In the genomic region with DNA sequence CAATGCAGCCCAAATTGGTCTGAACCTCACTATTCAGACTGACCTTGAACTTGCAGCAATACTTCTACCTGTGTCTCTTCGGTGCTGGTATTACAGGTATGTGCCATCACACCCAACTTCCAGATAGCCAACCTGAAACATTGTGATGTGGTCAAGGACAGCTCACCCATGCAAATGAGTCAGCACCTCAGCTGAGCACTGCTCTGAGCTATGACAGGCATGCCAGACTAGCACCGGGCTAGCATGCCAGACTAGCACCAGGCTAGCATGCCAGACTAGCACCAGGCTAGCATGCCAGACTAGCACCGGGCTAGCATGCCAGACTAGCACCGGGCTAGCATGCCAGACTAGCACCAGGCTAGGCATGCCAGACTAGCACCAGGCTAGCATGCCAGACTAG, we compare ENCODE assay signal across 8 mouse cellular contexts. TPM values are rescaled to one million over a fixed set of nuclear protein-coding genes. Genes with fewer than 3 reads are reported as not detected.
DNase-seq lines count a peak whose midpoint lies in the region; ATAC-seq lines count a peak whose summit lies in the region.
"Not testable (repeated sequence)": the region's sequence is repeated elsewhere in the genome, so short reads cannot be mapped to it uniquely, and the experiment has no call there.

No protein-coding gene starts in this region.

- ATAC-seq in activated CD4-positive, CD25-positive, alpha-beta regulatory T cell, adult 4 months: peak; percentile 10
- ATAC-seq in forebrain, embryonic 11.5 days (replicated peaks; ENCODE audit: low FRiP score): peak; percentile 31; the same call in 1 of the 2 replicates
- ATAC-seq in heart, embryonic 16.5 days (replicated peaks; ENCODE audit: extremely low read depth, insufficient read depth, low FRiP score): 0 out of 2 replicates have a peak, but pooled peaks have one; percentile 5
- ATAC-seq in intestine, embryonic 16.5 days: peak; percentile 33; the same call in 1 of the 2 replicates
- peak; percentile 7; the same call in 1 of the 2 replicates for ATAC-seq in limb, embryonic 15.5 days (ENCODE audit: insufficient number of reproducible peaks, low FRiP score, low TSS enrichment, low read depth)
- ATAC-seq in neural tube, embryonic 14.5 days (ENCODE audit: low read depth): 0 out of 2 replicates have a peak, but pooled peaks have one; percentile 36

- not testable (repeated sequence) for H3K9ac ChIP-seq in forebrain, embryonic 11.5 days (ENCODE audit: low read length); heart, embryonic 16.5 days (ENCODE audit: low read length); intestine, embryonic 16.5 days (ENCODE audit: low read depth, low read length); limb, embryonic 15.5 days; neural tube, embryonic 14.5 days (replicated peaks; ENCODE audit: low read depth, low read length)

- H3K9me3 ChIP-seq in forebrain, embryonic 11.5 days (ENCODE audit: control insufficient read depth, low read length); heart, embryonic 16.5 days (replicated peaks; ENCODE audit: control insufficient read depth, low read length); intestine, embryonic 16.5 days (ENCODE audit: control insufficient read depth, low read length): not testable (repeated sequence)
- H3K9me3 ChIP-seq in limb, embryonic 15.5 days: peaks cover 16% of the 10 kb centered on the region
- H3K9me3 ChIP-seq in neural tube, embryonic 14.5 days (ENCODE audit: control insufficient read depth, low read length): peaks cover 10% of the 10 kb centered on the region; the same call in 1 of the 2 replicates

- DNase-seq in forebrain, embryonic 11.5 days (ENCODE audit: low spot score): peak; percentile 50
- DNase-seq in lung, postnatal 25 days (ENCODE audit: low spot score): peak; percentile 34
- DNase-seq in urinary bladder, postnatal 10 days (ENCODE audit: low spot score): peak; percentile 67

- H3K36me3 ChIP-seq in forebrain, embryonic 11.5 days (ENCODE audit: control insufficient read depth, insufficient read depth, low read length); heart, embryonic 16.5 days (ENCODE audit: control insufficient read depth, insufficient read depth); intestine, embryonic 16.5 days (ENCODE audit: control insufficient read depth, insufficient read depth, low read length); limb, embryonic 15.5 days; neural tube, embryonic 14.5 days (ENCODE audit: control insufficient read depth, insufficient read depth, low read length): not testable (repeated sequence)

- H3K27me3 ChIP-seq in forebrain, embryonic 11.5 days (ENCODE audit: control insufficient read depth, insufficient read depth, low read length); heart, embryonic 16.5 days (ENCODE audit: control insufficient read depth, insufficient read depth, low read length); intestine, embryonic 16.5 days (replicated peaks; ENCODE audit: control insufficient read depth, insufficient read depth, low read length); limb, embryonic 15.5 days; neural tube, embryonic 14.5 days (ENCODE audit: control insufficient read depth, insufficient read depth, low read length): not testable (repeated sequence)

- not testable (repeated sequence) for H3K4me2 ChIP-seq in forebrain, embryonic 11.5 days (ENCODE audit: low read depth, low read length, severe bottlenecking); heart, embryonic 16.5 days (ENCODE audit: low read depth, low read length); intestine, embryonic 16.5 days (ENCODE audit: low read depth, low read length); limb, embryonic 15.5 days; neural tube, embryonic 14.5 days (ENCODE audit: low read depth, low read length)

- H3K27ac ChIP-seq in forebrain, embryonic 11.5 days (ENCODE audit: low read depth, low read length); heart, embryonic 16.5 days (ENCODE audit: low read length); intestine, embryonic 16.5 days (ENCODE audit: low read length); limb, embryonic 15.5 days; neural tube, embryonic 14.5 days (ENCODE audit: low read depth, low read length): not testable (repeated sequence)

- H3K4me1 ChIP-seq in forebrain, embryonic 11.5 days (replicated peaks; ENCODE audit: control insufficient read depth, insufficient read depth, low read length); heart, embryonic 16.5 days (ENCODE audit: control insufficient read depth, insufficient read depth, low read length); intestine, embryonic 16.5 days (ENCODE audit: control insufficient read depth, insufficient read depth, low read length); limb, embryonic 15.5 days; neural tube, embryonic 14.5 days (ENCODE audit: control insufficient read depth, insufficient read depth, low read length): not testable (repeated sequence)

- not testable (repeated sequence) for H3K4me3 ChIP-seq in forebrain, embryonic 11.5 days (ENCODE audit: low read depth, low read length); heart, embryonic 16.5 days (ENCODE audit: low read length); intestine, embryonic 16.5 days (ENCODE audit: low read length); limb, embryonic 15.5 days; neural tube, embryonic 14.5 days (ENCODE audit: low read depth, low read length)

- 84% methylated on average over 4 of the region's 4 CpGs for WGBS in forebrain, embryonic 11.5 days
- 87% methylated on average over 4 of the region's 4 CpGs for WGBS in heart, embryonic 16.5 days
- 88% methylated on average over 4 of the region's 4 CpGs for WGBS in intestine, embryonic 16.5 days
- WGBS in limb, embryonic 15.5 days: 89% methylated on average over 4 of the region's 4 CpGs
- WGBS in neural tube, embryonic 14.5 days: 92% methylated on average over 4 of the region's 4 CpGs

RNA-seq across cellular contexts. Expression of a gene that starts 41.9 kb away (rescaled TPM):
- polyA plus RNA-seq in activated CD4-positive, CD25-positive, alpha-beta regulatory T cell, adult 4 months (2017; shearing (Covaris generic)): 10 to 100 TPM; 33.1 to 45.9 TPM
- 12.9 and 14.9 TPM in 2 replicates for polyA plus RNA-seq in forebrain, embryonic 11.5 days (2014; fragmentation: Nextera tagmentation; extraction: Ambion mirVana)
- polyA plus RNA-seq in heart, embryonic 16.5 days (2015; fragmentation: Nextera tagmentation; extraction: Ambion mirVana): 12.0 and 12.1 TPM in 2 replicates
- polyA plus RNA-seq in intestine, embryonic 16.5 days (2015; fragmentation: Nextera tagmentation; extraction: Ambion mirVana): 11.8 and 12.6 TPM in 2 replicates
- 14.4 and 15.8 TPM in 2 replicates for polyA plus RNA-seq in limb, embryonic 15.5 days (2015; fragmentation: Nextera tagmentation; extraction: Ambion mirVana)
- polyA plus RNA-seq in neural tube, embryonic 14.5 days (2014; fragmentation: Nextera tagmentation; extraction: Ambion mirVana): 12.8 and 14.4 TPM in 2 replicates

RNA-seq across cellular contexts. Expression of a gene that starts 50.8 kb away (rescaled TPM):
- polyA plus RNA-seq in activated CD4-positive, CD25-positive, alpha-beta regulatory T cell, adult 4 months (2017; shearing (Covaris generic)): 10 to 100 TPM; 53.6 to 62.8 TPM
- 75.0 and 76.2 TPM in 2 replicates for polyA plus RNA-seq in forebrain, embryonic 11.5 days (2014; fragmentation: Nextera tagmentation; extraction: Ambion mirVana)
- 29.2 and 31.9 TPM in 2 replicates for polyA plus RNA-seq in heart, embryonic 16.5 days (2015; fragmentation: Nextera tagmentation; extraction: Ambion mirVana)
- 31.0 and 32.4 TPM in 2 replicates for polyA plus RNA-seq in intestine, embryonic 16.5 days (2015; fragmentation: Nextera tagmentation; extraction: Ambion mirVana)
- 38.5 and 45.8 TPM in 2 replicates for polyA plus RNA-seq in limb, embryonic 15.5 days (2015; fragmentation: Nextera tagmentation; extraction: Ambion mirVana)
- 60.3 and 64.5 TPM in 2 replicates for polyA plus RNA-seq in neural tube, embryonic 14.5 days (2014; fragmentation: Nextera tagmentation; extraction: Ambion mirVana)
